Mouse (Mus musculus): ENCODE results near the gene Ccdc14. TPM values are rescaled to one million over a fixed set of nuclear protein-coding genes. Genes with fewer than 3 reads are reported as not detected.

The Ccdc14 gene
- polyA plus RNA-seq, 1 experiment from 2014 or later = 9.7 TPM

- no peaks in the 10 kb centered on the region for H3K4me1 ChIP-seq
- H3K36me3 ChIP-seq = no peaks in the 10 kb centered on the region
- no peak overlapping the region for H3K9ac ChIP-seq
- no peak overlapping the region for H3K27ac ChIP-seq
- H3K4me2 ChIP-seq (replicated peaks) = no peak overlapping the region
- H3K27me3 ChIP-seq = no peaks in the 10 kb centered on the region
- no peaks in the 10 kb centered on the region for H3K9me3 ChIP-seq
- no peak overlapping the region for H3K4me3 ChIP-seq
- WGBS = 89% methylated on average over 9 of the region's 9 CpGs
- ATAC-seq (ENCODE audit: insufficient number of reproducible peaks, insufficient read depth, low FRiP score, low TSS enrichment) = no peak
Observed at GRCm38 (mm10) chr16:34763959-34764591, 73.7 kb downstream of the Ccdc14 start.

- ATAC-seq (ENCODE audit: insufficient number of reproducible peaks, insufficient read depth, low FRiP score, low TSS enrichment) = no peak
- no peak overlapping the region for H3K27ac ChIP-seq
- no peaks in the 10 kb centered on the region for H3K36me3 ChIP-seq
- H3K4me3 ChIP-seq = no peak overlapping the region
- H3K9ac ChIP-seq = no peak overlapping the region
- H3K9me3 ChIP-seq = no peaks in the 10 kb centered on the region
- H3K4me2 ChIP-seq (replicated peaks) = no peak overlapping the region
- H3K4me1 ChIP-seq = no peaks in the 10 kb centered on the region
- no peaks in the 10 kb centered on the region for H3K27me3 ChIP-seq
- WGBS = 65% methylated on average over 1 of the region's 1 CpGs
Observed at GRCm38 (mm10) chr16:34765666-34766065, 75.2 kb downstream of the Ccdc14 start.

- Histone ChIP-seq H3K4me2 (replicated peaks) (no peak overlapping the region), H3K9ac (no peak overlapping the region), H3K4me3 (no peak overlapping the region), H3K27me3 (no peaks in the 10 kb centered on the region), H3K4me1 (no peaks in the 10 kb centered on the region), H3K9me3 (no peaks in the 10 kb centered on the region), H3K36me3 (no peaks in the 10 kb centered on the region), H3K27ac (no peak overlapping the region)
- ATAC-seq (ENCODE audit: insufficient number of reproducible peaks, insufficient read depth, low FRiP score, low TSS enrichment) = no peak
- WGBS = 93% methylated on average over 1 of the region's 1 CpGs
Observed at GRCm38 (mm10) chr16:34766193-34766592, 75.8 kb downstream of the Ccdc14 start.

- H3K27ac ChIP-seq = no peak overlapping the region
- no peaks in the 10 kb centered on the region for H3K36me3 ChIP-seq
- WGBS = 82% methylated on average over 2 of the region's 2 CpGs
- no peaks in the 10 kb centered on the region for H3K9me3 ChIP-seq
- no peak overlapping the region for H3K4me3 ChIP-seq
- H3K27me3 ChIP-seq = no peaks in the 10 kb centered on the region
- no peak overlapping the region for H3K9ac ChIP-seq
- H3K4me1 ChIP-seq = no peaks in the 10 kb centered on the region
- no peak for ATAC-seq (ENCODE audit: insufficient number of reproducible peaks, insufficient read depth, low FRiP score, low TSS enrichment)
- H3K4me2 ChIP-seq (replicated peaks) = no peak overlapping the region
Observed at GRCm38 (mm10) chr16:34767443-34767842, 77.0 kb downstream of the Ccdc14 start.

GRCm38 (mm10) chr16:34768436-34768835 lies 78.0 kb downstream of the Ccdc14 start:
- H3K27me3 ChIP-seq = no peaks in the 10 kb centered on the region
- H3K36me3 ChIP-seq = no peaks in the 10 kb centered on the region
- H3K27ac ChIP-seq = no peak overlapping the region
- no peak for ATAC-seq (ENCODE audit: insufficient number of reproducible peaks, insufficient read depth, low FRiP score, low TSS enrichment)
- no peaks in the 10 kb centered on the region for H3K9me3 ChIP-seq
- H3K4me3 ChIP-seq = no peak overlapping the region
- H3K4me1 ChIP-seq = no peaks in the 10 kb centered on the region
- no peak overlapping the region for H3K9ac ChIP-seq
- 70% methylated on average over 4 of the region's 4 CpGs for WGBS
- H3K4me2 ChIP-seq (replicated peaks) = no peak overlapping the region

- Histone ChIP-seq H3K36me3 (no peaks in the 10 kb centered on the region), H3K4me2 (replicated peaks) (no peak overlapping the region), H3K27ac (no peak overlapping the region), H3K9me3 (no peaks in the 10 kb centered on the region), H3K9ac (no peak overlapping the region), H3K4me1 (no peaks in the 10 kb centered on the region), H3K27me3 (no peaks in the 10 kb centered on the region), H3K4me3 (no peak overlapping the region)
- no peak for ATAC-seq (ENCODE audit: insufficient number of reproducible peaks, insufficient read depth, low FRiP score, low TSS enrichment)
- 93% methylated on average over 4 of the region's 4 CpGs for WGBS
Observed at GRCm38 (mm10) chr16:34770127-34770526, 79.7 kb downstream of the Ccdc14 start.

- Histone ChIP-seq H3K4me3 (no peak overlapping the region), H3K9ac (no peak overlapping the region), H3K9me3 (no peaks in the 10 kb centered on the region), H3K4me1 (no peaks in the 10 kb centered on the region), H3K27me3 (no peaks in the 10 kb centered on the region), H3K27ac (no peak overlapping the region), H3K36me3 (no peaks in the 10 kb centered on the region), H3K4me2 (replicated peaks) (no peak overlapping the region)
- WGBS = 36% methylated on average over 4 of the region's 4 CpGs
- no peak for ATAC-seq (ENCODE audit: insufficient number of reproducible peaks, insufficient read depth, low FRiP score, low TSS enrichment)
Observed at GRCm38 (mm10) chr16:34772445-34773032, 82.1 kb downstream of the Ccdc14 start.

Other genes starting within 250 kb of the Ccdc14 start
- gene Kalrn, start 117.1 kb upstream of the Ccdc14 start, polyA plus RNA-seq (2016; fragmentation: Nextera tagmentation; extraction: Ambion mirVana) = 19.2 and 20.9 TPM in 2 replicates
- gene Ropn1, start 40.7 kb upstream of the Ccdc14 start, polyA plus RNA-seq (2016; fragmentation: Nextera tagmentation; extraction: Ambion mirVana) = not detected in 2 replicates
- 9.0 and 9.8 TPM in 2 replicates for gene Mylk, start 54.6 kb downstream of the Ccdc14 start, polyA plus RNA-seq (2016; fragmentation: Nextera tagmentation; extraction: Ambion mirVana)

All from embryonic facial prominence, embryonic 12.5 days (tissue).